Mouse (Mus musculus): ENCODE results near the gene Mettl7b.

GRCm38 (mm10) chr10:128913696-128914095, 47.1 kb downstream of the Mettl7b start:
- no peak for TF ChIP-seq CTCF (IDR thresholded peaks at IDR 0.05; ENCODE audit: control insufficient read depth, insufficient read depth, insufficient read length)
- TF ChIP-seq CEBPB (IDR thresholded peaks at IDR 0.05; ENCODE audit: low read depth), result no peak

All from C2C12 (cell line).